Mouse (Mus musculus) midbrain, embryonic 16.5 days (tissue): ENCODE results near the gene Gm37419. TPM values are rescaled to one million over a fixed set of nuclear protein-coding genes. Genes with fewer than 3 reads are reported as not detected.

ENCODE experiments used
- ATAC-seq: fragments of 200-750 bp; cut with Nextera tagmentation; 2 replicates; pipeline ENCODE4 v1.8.0; 2017; ENCODE audit warnings: moderate TSS enrichment
- H3K27ac ChIP-seq: fragments of 300-500 bp; sonication (generic); 2 replicates; pipeline ENCODE4 v1.5.1; 2014; ENCODE audit warnings: mild to moderate bottlenecking, low read length, mixed read lengths
- H3K27me3 ChIP-seq: fragments of 300-500 bp; sonication (generic); 2 replicates; pipeline ENCODE4 v1.6.1; 2014; ENCODE audit warnings: low read depth, low read length, mixed read lengths; ENCODE audit not compliant: control insufficient read depth, insufficient read depth
- H3K36me3 ChIP-seq: fragments of 300-500 bp; sonication (generic); 2 replicates; pipeline ENCODE4 v1.6.1; 2014; ENCODE audit warnings: mild to moderate bottlenecking, low read length, moderate library complexity, mixed read lengths; ENCODE audit not compliant: control insufficient read depth, insufficient read depth
- H3K4me1 ChIP-seq: fragments of 300-500 bp; sonication (generic); 2 replicates; pipeline ENCODE4 v1.6.1; 2014; ENCODE audit warnings: mild to moderate bottlenecking, low read length, mixed read lengths; ENCODE audit not compliant: control insufficient read depth, insufficient read depth
- H3K4me2 ChIP-seq: fragments of 300-500 bp; sonication (generic); 2 replicates; pipeline ENCODE4 v1.6.1; 2014; ENCODE audit warnings: mild to moderate bottlenecking, low read length, mixed read lengths
- H3K4me3 ChIP-seq: fragments of 300-500 bp; sonication (generic); 2 replicates; pipeline ENCODE4 v1.5.1; 2014; ENCODE audit warnings: low read depth, mild to moderate bottlenecking, low read length, moderate library complexity, mixed read lengths
- H3K9ac ChIP-seq: fragments of 300-500 bp; sonication (generic); 2 replicates; pipeline ENCODE4 v1.6.1; 2014; ENCODE audit warnings: low read depth, low read length, mixed read lengths
- H3K9me3 ChIP-seq: fragments of 300-500 bp; sonication (generic); replicated peaks from 2 replicates; pipeline ENCODE4 v1.6.1; 2014; ENCODE audit warnings: mild to moderate bottlenecking, low read length, mixed read lengths; ENCODE audit not compliant: control insufficient read depth, poor library complexity, severe bottlenecking
- whole genome bisulfite sequencing: fragments of 180-500 bp; shearing (Covaris S2); extraction: QIAGEN DNeasy Blood & Tissue Kit; methylation state at CpG from one replicate; pipeline ENCODE4 v1.1.7; 2014; 5-methylcytosine and 5-hydroxymethylcytosine counted together
- polyA plus RNA-seq: library from polyadenylated mRNA; unstranded; fragments of >200 nt; fragmentation: Nextera tagmentation; extraction: Ambion mirVana; gene quantifications from 2 replicates; pipeline ENCODE4 v1.2.1, GENCODE M21; 2015

Gene Gm37419
- polyA plus RNA-seq, 1 experiment from 2014 or later = not detected

- H3K36me3 ChIP-seq = no peaks in the 10 kb centered on the region
- ATAC-seq = no peak
- H3K4me3 ChIP-seq = no peak overlapping the region
- no peak overlapping the region for H3K9ac ChIP-seq
- no peak overlapping the region for H3K27ac ChIP-seq
- H3K9me3 ChIP-seq = no peaks in the 10 kb centered on the region
- H3K4me1 ChIP-seq = no peaks in the 10 kb centered on the region
- H3K27me3 ChIP-seq = no peaks in the 10 kb centered on the region
- H3K4me2 ChIP-seq = no peak overlapping the region
- 89% methylated on average over 4 of the region's 4 CpGs for WGBS
These were observed 34.3 kb downstream of the Gm37419 start for GRCm38 (mm10) chr16:24022605-24023004.

- H3K27ac ChIP-seq = no peak overlapping the region
- no peak for ATAC-seq
- H3K4me3 ChIP-seq = no peak overlapping the region
- H3K36me3 ChIP-seq = no peaks in the 10 kb centered on the region
- WGBS = 73% methylated on average over 7 of the region's 7 CpGs
- H3K4me2 ChIP-seq = no peak overlapping the region
- H3K4me1 ChIP-seq = no peaks in the 10 kb centered on the region
- H3K27me3 ChIP-seq = no peaks in the 10 kb centered on the region
- H3K9me3 ChIP-seq = no peaks in the 10 kb centered on the region
- H3K9ac ChIP-seq = no peak overlapping the region
These were observed 37.2 kb downstream of the Gm37419 start for GRCm38 (mm10) chr16:24025442-24025841.

- Histone ChIP-seq H3K4me3 (no peak overlapping the region), H3K27ac (no peak overlapping the region), H3K36me3 (no peaks in the 10 kb centered on the region), H3K4me1 (no peaks in the 10 kb centered on the region), H3K9ac (no peak overlapping the region), H3K4me2 (no peak overlapping the region), H3K27me3 (no peaks in the 10 kb centered on the region), H3K9me3 (no peaks in the 10 kb centered on the region)
- ATAC-seq = no peak
- 68% methylated on average over 2 of the region's 2 CpGs for WGBS
These were observed 41.8 kb downstream of the Gm37419 start for GRCm38 (mm10) chr16:24029965-24030672.

- ATAC-seq = no peak
- 0 out of 2 replicates have a peak, but pooled peaks cover 2% of the 10 kb centered on the region for H3K9me3 ChIP-seq
- no peak overlapping the region for H3K9ac ChIP-seq
- H3K4me3 ChIP-seq = no peak overlapping the region
- WGBS = 92% methylated on average over 5 of the region's 5 CpGs
- no peaks in the 10 kb centered on the region for H3K27me3 ChIP-seq
- no peaks in the 10 kb centered on the region for H3K36me3 ChIP-seq
- no peaks in the 10 kb centered on the region for H3K4me1 ChIP-seq
- H3K4me2 ChIP-seq = no peak overlapping the region
- H3K27ac ChIP-seq = no peak overlapping the region
These were observed 45.0 kb downstream of the Gm37419 start for GRCm38 (mm10) chr16:24033259-24033658.

- H3K4me1 ChIP-seq = no peaks in the 10 kb centered on the region
- ATAC-seq = no peak
- H3K9me3 ChIP-seq = 0 out of 2 replicates have a peak, but pooled peaks cover 2% of the 10 kb centered on the region
- H3K4me2 ChIP-seq = no peak overlapping the region
- H3K4me3 ChIP-seq = no peak overlapping the region
- no peak overlapping the region for H3K9ac ChIP-seq
- 73% methylated on average over 2 of the region's 2 CpGs for WGBS
- no peaks in the 10 kb centered on the region for H3K36me3 ChIP-seq
- no peaks in the 10 kb centered on the region for H3K27me3 ChIP-seq
- no peak overlapping the region for H3K27ac ChIP-seq
These were observed 46.2 kb downstream of the Gm37419 start for GRCm38 (mm10) chr16:24034450-24034849.

- H3K4me2 ChIP-seq = no peak overlapping the region
- no peak overlapping the region for H3K4me3 ChIP-seq
- no peak overlapping the region for H3K9ac ChIP-seq
- H3K27ac ChIP-seq = no peak overlapping the region
- 0 out of 2 replicates have a peak, but pooled peaks cover 2% of the 10 kb centered on the region for H3K9me3 ChIP-seq
- ATAC-seq = no peak
- H3K27me3 ChIP-seq = no peaks in the 10 kb centered on the region
- H3K36me3 ChIP-seq = no peaks in the 10 kb centered on the region
- H3K4me1 ChIP-seq = no peaks in the 10 kb centered on the region
These were observed 47.5 kb downstream of the Gm37419 start for GRCm38 (mm10) chr16:24035767-24036166.

GRCm38 (mm10) chr16:24036398-24036797 is 48.1 kb downstream of the Gm37419 start:
- WGBS = 94% methylated on average over 3 of the region's 3 CpGs
- Histone ChIP-seq H3K36me3 (no peaks in the 10 kb centered on the region), H3K27me3 (no peaks in the 10 kb centered on the region), H3K9ac (no peak overlapping the region), H3K27ac (no peak overlapping the region), H3K4me3 (no peak overlapping the region), H3K9me3 (0 out of 2 replicates have a peak, but pooled peaks cover 2% of the 10 kb centered on the region), H3K4me2 (no peak overlapping the region), H3K4me1 (no peaks in the 10 kb centered on the region)
- ATAC-seq = no peak

Other genes starting within 250 kb of the Gm37419 start
- 271 and 344 TPM in 2 replicates for gene Sst, start 97.5 kb upstream of the Gm37419 start, polyA plus RNA-seq
- gene Rtp2, start 56.1 kb upstream of the Gm37419 start, polyA plus RNA-seq = 0.11 and 0.34 TPM in 2 replicates
- 0.31 and 0.60 TPM in 2 replicates for gene Bcl6, start 370 bp downstream of the Gm37419 start, polyA plus RNA-seq